Mouse (Mus musculus) layer of hippocampus, adult 2 months (tissue): ENCODE measurements around the gene Mtss1l. TPM values are rescaled to one million over a fixed set of nuclear protein-coding genes. Genes with fewer than 3 reads are reported as not detected.

Experiments used
- DNase-seq, 2 experiments: peaks; one replicate each; pipeline ENCODE4 v3.0.0; 2022; ENCODE audit warnings: low spot score in 2 of 2
- H3K27ac ChIP-seq: fragments of 200-600 bp; 2 replicates; pipeline ENCODE4 v1.8.1; 2022
- H3K4me3 ChIP-seq: fragments of 200-600 bp; 2 replicates; pipeline ENCODE4 v1.8.1; 2022; ENCODE audit warnings: mild to moderate bottlenecking
- CTCF ChIP-seq: fragments of 200-600 bp; conservative IDR thresholded peaks from 2 replicates; pipeline ENCODE4 v1.8.1; 2022; ENCODE audit warnings: antibody characterized with exemption, mild to moderate bottlenecking, moderate library complexity
- long read RNA-seq, 2 experiments: library from polyadenylated mRNA; stranded (forward); transcript quantifications; one replicate each; pipeline ENCODE4 v2.0.0; 2021; ENCODE audit warnings: borderline mapping rate in 2 of 2
- total RNA-seq, 2 experiments: library from RNA; stranded (reverse); gene quantifications; 2 replicates each; pipeline ENCODE4 v1.2.3; 2021

Mtss1l gene
- 100 to 1,000 TPM; 210 TPM for total RNA-seq
- long read RNA-seq, experiment 1, full-length matches to known transcripts = 8 of 133 reads
- long read RNA-seq, experiment 1, partial matches to known transcripts = 96 of 133 reads
- long read RNA-seq, experiment 1, other reads (novel, unspliced or antisense) = 29 of 133 reads
- long read RNA-seq, experiment 2, full-length matches to known transcripts = 13 of 144 reads
- long read RNA-seq, experiment 2, partial matches to known transcripts = 97 of 144 reads
- long read RNA-seq, experiment 2, other reads (novel, unspliced or antisense) = 34 of 144 reads

- peak; percentile 76 to 83 for DNase-seq
- Histone ChIP-seq H3K4me3 (peak within 1 kb of the TSS; percentile 54), H3K27ac (peak within 1 kb of the TSS; percentile 90)
- no peak for TF ChIP-seq CTCF
Observed at GRCm38 (mm10) chr8:110720685-110721598, at the start of gene Mtss1l. Gene Mtss1l (plus strand): TSS chr8:110721476.

- no peak for TF ChIP-seq CTCF
- Histone ChIP-seq H3K27ac (peak overlapping the region; percentile 0; the same call in 1 of the 2 replicates), H3K4me3 (no peak overlapping the region)
- no peak for DNase-seq
Observed at GRCm38 (mm10) chr8:110672133-110672532, 49.1 kb upstream of the Mtss1l start.

GRCm38 (mm10) chr8:110673168-110673567, 48.1 kb upstream of the Mtss1l start:
- TF ChIP-seq CTCF = no peak
- H3K4me3 ChIP-seq = no peak overlapping the region
- no peak for DNase-seq
- H3K27ac ChIP-seq = no peak overlapping the region

- Histone ChIP-seq H3K27ac (no peak overlapping the region), H3K4me3 (no peak overlapping the region)
- no peak for TF ChIP-seq CTCF
- DNase-seq = no peak
Observed at GRCm38 (mm10) chr8:110674589-110674988, 46.7 kb upstream of the Mtss1l start.

- Histone ChIP-seq H3K27ac (peak overlapping the region; percentile 60; the same call in 1 of the 2 replicates), H3K4me3 (no peak overlapping the region)
- no peak for TF ChIP-seq CTCF
- DNase-seq = no peak
Observed at GRCm38 (mm10) chr8:110676702-110677101, 44.6 kb upstream of the Mtss1l start.

GRCm38 (mm10) chr8:110677174-110677660, 44.1 kb upstream of the Mtss1l start:
- H3K4me3 ChIP-seq = no peak overlapping the region
- no peak for TF ChIP-seq CTCF
- DNase-seq = no peak
- H3K27ac ChIP-seq = peak overlapping the region; percentile 60; the same call in 1 of the 2 replicates

GRCm38 (mm10) chr8:110678989-110679388, 42.3 kb upstream of the Mtss1l start:
- TF ChIP-seq CTCF = no peak
- no peak overlapping the region for H3K4me3 ChIP-seq
- no peak overlapping the region for H3K27ac ChIP-seq
- DNase-seq = no peak

- no peak for TF ChIP-seq CTCF
- Histone ChIP-seq H3K4me3 (no peak overlapping the region), H3K27ac (peak overlapping the region; percentile 75)
- DNase-seq = peak in 1 of 2 experiments; percentile 77
Observed at GRCm38 (mm10) chr8:110687726-110688125, 33.5 kb upstream of the Mtss1l start.

GRCm38 (mm10) chr8:110689961-110690360, 31.3 kb upstream of the Mtss1l start:
- DNase-seq = no peak
- Histone ChIP-seq H3K27ac (no peak overlapping the region), H3K4me3 (no peak overlapping the region)
- TF ChIP-seq CTCF = no peak

GRCm38 (mm10) chr8:110694226-110694625, 27.1 kb upstream of the Mtss1l start:
- TF ChIP-seq CTCF = no peak
- no peak for DNase-seq
- H3K4me3 ChIP-seq = no peak overlapping the region
- peak overlapping the region; percentile 64 for H3K27ac ChIP-seq

- TF ChIP-seq CTCF = no peak
- peak overlapping the region; percentile 64 for H3K27ac ChIP-seq
- no peak overlapping the region for H3K4me3 ChIP-seq
- DNase-seq = no peak
Observed at GRCm38 (mm10) chr8:110694826-110695225, 26.4 kb upstream of the Mtss1l start.

- no peak for DNase-seq
- no peak for TF ChIP-seq CTCF
- Histone ChIP-seq H3K27ac (peak overlapping the region; percentile 64; the same call in 1 of the 2 replicates), H3K4me3 (no peak overlapping the region)
Observed at GRCm38 (mm10) chr8:110695431-110695830, 25.8 kb upstream of the Mtss1l start.

GRCm38 (mm10) chr8:110696051-110696450, 25.2 kb upstream of the Mtss1l start:
- no peak for TF ChIP-seq CTCF
- DNase-seq = no peak
- peak overlapping the region; percentile 64; the same call in 1 of the 2 replicates for H3K27ac ChIP-seq
- H3K4me3 ChIP-seq = no peak overlapping the region
